ENCODE assay signal across 7 mouse cellular contexts in the genomic region with DNA sequence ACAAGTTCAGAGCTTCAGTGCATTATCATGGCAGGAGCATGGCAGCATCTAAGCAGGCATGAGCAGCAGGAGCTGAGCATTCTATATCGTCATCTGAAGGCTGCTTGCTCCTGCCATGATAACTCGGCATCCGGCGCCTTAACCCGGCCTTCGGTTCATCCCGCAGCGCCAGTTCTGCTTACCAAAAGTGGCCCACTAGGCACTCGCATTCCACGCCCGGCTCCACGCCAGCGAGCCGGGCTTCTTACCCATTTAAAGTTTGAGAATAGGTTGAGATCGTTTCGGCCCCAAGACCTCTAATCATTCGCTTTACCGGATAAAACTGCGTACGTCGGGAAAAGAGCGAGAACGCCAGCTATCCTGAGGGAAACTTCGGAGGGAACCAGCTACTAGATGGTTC.
A peak's percentile ranks its signal among the peaks of the same experiment; 100 is the strongest.
DNase-seq lines count a peak whose midpoint lies in the region.

No protein-coding gene starts in this region.

- DNase-seq in cerebellum, adult 8-10 months = peak; percentile 87
- peak; percentile 65 to 96 for DNase-seq in heart, adult 18-20 months
- peak; percentile 88 for DNase-seq in kidney, adult 9 months
- DNase-seq in left cerebral cortex, adult 18-20 months (ENCODE audit: low spot score in 2 of 2) = peak; percentile 70 to 94
- DNase-seq in lung, postnatal 25 days (ENCODE audit: low spot score) = peak; percentile 58
- peak; percentile 81 to 82 for DNase-seq in right cerebral cortex, postnatal 36 days (ENCODE audit: low spot score in 2 of 2)
- DNase-seq in thymus, postnatal 25 days = peak; percentile 83

Comparison
In these comparisons a context has a peak if more than half of its experiments do, and no peak if none do; other contexts are left out.
1. Peak in every context shown above with its lines: DNase-seq.